Mouse (Mus musculus): ENCODE data around the gene Dscaml1. TPM values are rescaled to one million over a fixed set of nuclear protein-coding genes. Genes with fewer than 3 reads are reported as not detected.

Gene Dscaml1
- polyA plus RNA-seq, 1 experiment from 2014 or later, result 0.17 TPM

DNA sequence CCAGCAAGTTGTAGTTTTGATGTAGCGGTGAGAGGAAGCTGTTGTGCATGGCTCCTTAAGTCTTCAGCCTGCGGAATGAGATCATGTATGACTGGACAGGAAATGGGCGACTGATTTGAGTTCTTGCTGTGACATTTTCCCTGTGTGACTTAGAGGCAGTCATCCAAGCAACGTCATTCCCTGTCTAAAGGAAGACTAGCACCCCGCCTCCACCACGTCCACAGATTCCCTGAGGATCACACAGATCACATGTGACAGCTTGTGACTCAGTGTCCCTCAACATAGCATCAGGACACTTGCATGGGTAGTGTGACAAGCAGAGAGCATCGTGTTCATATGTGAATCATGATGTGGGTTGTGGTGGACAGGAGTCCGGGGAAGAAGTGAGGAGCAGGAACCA is 147.6 kb downstream of the Dscaml1 start:
- Histone ChIP-seq H3K27me3 (ENCODE audit: control insufficient read depth, insufficient read depth, low read length) (no peaks in the 10 kb centered on the region), H3K36me3 (ENCODE audit: control insufficient read depth, insufficient read depth, low read length) (no peaks in the 10 kb centered on the region), H3K4me2 (replicated peaks; ENCODE audit: low read depth) (no peak overlapping the region), H3K9me3 (ENCODE audit: control insufficient read depth, low read length) (no peaks in the 10 kb centered on the region), H3K27ac (replicated peaks) (no peak overlapping the region), H3K4me3 (ENCODE audit: low read depth, low read length) (no peak overlapping the region), H3K9ac (ENCODE audit: low read length) (no peak overlapping the region), H3K4me1 (replicated peaks; ENCODE audit: control insufficient read depth, insufficient read depth) (no peaks in the 10 kb centered on the region)
- no peak for DNase-seq (ENCODE audit: low spot score)
- 64% methylated on average over 8 of the region's 8 CpGs for WGBS
- no peak for ATAC-seq (ENCODE audit: low FRiP score, low TSS enrichment)
- TF ChIP-seq EP300 (optimal IDR thresholded peaks at IDR 0.05) (no peak), CTCF (IDR thresholded peaks at IDR 0.05; ENCODE audit: low read depth) (no peak)

GRCm38 (mm10) chr9:45580069-45580795 is 153.8 kb downstream of the Dscaml1 start:
- 65% methylated on average over 16 of the region's 16 CpGs for WGBS
- DNase-seq (ENCODE audit: low spot score), result no peak
- TF ChIP-seq EP300 (optimal IDR thresholded peaks at IDR 0.05) (no peak), CTCF (IDR thresholded peaks at IDR 0.05; ENCODE audit: low read depth) (no peak)
- Histone ChIP-seq H3K4me3 (ENCODE audit: low read depth, low read length) (no peak overlapping the region), H3K27ac (replicated peaks) (no peak overlapping the region), H3K9me3 (ENCODE audit: control insufficient read depth, low read length) (no peaks in the 10 kb centered on the region), H3K36me3 (ENCODE audit: control insufficient read depth, insufficient read depth, low read length) (no peaks in the 10 kb centered on the region), H3K9ac (ENCODE audit: low read length) (no peak overlapping the region), H3K27me3 (ENCODE audit: control insufficient read depth, insufficient read depth, low read length) (no peaks in the 10 kb centered on the region), H3K4me1 (replicated peaks; ENCODE audit: control insufficient read depth, insufficient read depth) (no peaks in the 10 kb centered on the region), H3K4me2 (replicated peaks; ENCODE audit: low read depth) (no peak overlapping the region)
- ATAC-seq (ENCODE audit: low FRiP score, low TSS enrichment), result no peak

- H3K4me3 ChIP-seq (ENCODE audit: low read depth, low read length), result no peak overlapping the region
- H3K4me1 ChIP-seq (replicated peaks; ENCODE audit: control insufficient read depth, insufficient read depth), result no peaks in the 10 kb centered on the region
- H3K9ac ChIP-seq (ENCODE audit: low read length), result no peak overlapping the region
- ATAC-seq (ENCODE audit: low FRiP score, low TSS enrichment), result no peak
- TF ChIP-seq EP300 (optimal IDR thresholded peaks at IDR 0.05) (no peak), CTCF (IDR thresholded peaks at IDR 0.05; ENCODE audit: low read depth) (no peak)
- DNase-seq (ENCODE audit: low spot score), result no peak
- 57% methylated on average over 9 of the region's 9 CpGs for WGBS
- no peak overlapping the region for H3K4me2 ChIP-seq (replicated peaks; ENCODE audit: low read depth)
- no peaks in the 10 kb centered on the region for H3K9me3 ChIP-seq (ENCODE audit: control insufficient read depth, low read length)
- H3K27ac ChIP-seq (replicated peaks), result no peak overlapping the region
- no peaks in the 10 kb centered on the region for H3K27me3 ChIP-seq (ENCODE audit: control insufficient read depth, insufficient read depth, low read length)
- H3K36me3 ChIP-seq (ENCODE audit: control insufficient read depth, insufficient read depth, low read length), result no peaks in the 10 kb centered on the region
Measured at GRCm38 (mm10) chr9:45586475-45586874, 160.0 kb downstream of the Dscaml1 start.

- 84% methylated on average over 7 of the region's 7 CpGs for WGBS
- no peak for TF ChIP-seq EP300 (optimal IDR thresholded peaks at IDR 0.05)
- no peak for TF ChIP-seq CTCF (IDR thresholded peaks at IDR 0.05; ENCODE audit: low read depth)
- no peak for DNase-seq (ENCODE audit: low spot score)
- ATAC-seq (ENCODE audit: low FRiP score, low TSS enrichment), result no peak
- Histone ChIP-seq H3K9ac (ENCODE audit: low read length) (no peak overlapping the region), H3K4me2 (replicated peaks; ENCODE audit: low read depth) (no peak overlapping the region), H3K4me3 (ENCODE audit: low read depth, low read length) (no peak overlapping the region), H3K36me3 (ENCODE audit: control insufficient read depth, insufficient read depth, low read length) (no peaks in the 10 kb centered on the region), H3K9me3 (ENCODE audit: control insufficient read depth, low read length) (no peaks in the 10 kb centered on the region), H3K4me1 (replicated peaks; ENCODE audit: control insufficient read depth, insufficient read depth) (no peaks in the 10 kb centered on the region), H3K27me3 (ENCODE audit: control insufficient read depth, insufficient read depth, low read length) (no peaks in the 10 kb centered on the region), H3K27ac (replicated peaks) (no peak overlapping the region)
Measured at GRCm38 (mm10) chr9:45587704-45588103, 161.3 kb downstream of the Dscaml1 start.

DNA sequence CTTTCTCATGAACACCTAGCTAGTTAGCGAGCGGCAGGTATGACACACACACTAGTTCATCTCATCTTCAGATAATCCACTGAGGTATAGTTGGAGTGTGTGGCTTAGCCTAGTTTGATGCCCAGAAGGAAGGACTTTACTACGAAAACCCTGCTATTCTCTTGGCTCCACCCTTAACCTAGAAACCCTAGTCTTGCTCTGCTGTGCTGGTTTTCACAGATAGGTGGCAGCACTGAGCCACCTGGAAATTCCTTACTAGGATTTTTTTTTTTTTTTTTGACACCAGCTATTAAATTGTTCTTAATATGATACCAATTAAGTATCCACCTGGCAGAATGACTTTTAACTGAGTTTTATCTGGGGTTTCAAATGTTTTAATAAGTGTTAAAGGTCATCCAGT is 163.4 kb downstream of the Dscaml1 start:
- no peak overlapping the region for H3K9ac ChIP-seq (ENCODE audit: low read length)
- ATAC-seq (ENCODE audit: low FRiP score, low TSS enrichment) (no peak), DNase-seq (ENCODE audit: low spot score) (peak; percentile 67)
- H3K4me2 ChIP-seq (replicated peaks; ENCODE audit: low read depth), result no peak overlapping the region
- no peaks in the 10 kb centered on the region for H3K27me3 ChIP-seq (ENCODE audit: control insufficient read depth, insufficient read depth, low read length)
- H3K4me3 ChIP-seq (ENCODE audit: low read depth, low read length), result no peak overlapping the region
- no peaks in the 10 kb centered on the region for H3K4me1 ChIP-seq (replicated peaks; ENCODE audit: control insufficient read depth, insufficient read depth)
- TF ChIP-seq EP300 (optimal IDR thresholded peaks at IDR 0.05) (no peak), CTCF (IDR thresholded peaks at IDR 0.05; ENCODE audit: low read depth) (peak; percentile 86)
- no peak overlapping the region for H3K27ac ChIP-seq (replicated peaks)
- no peaks in the 10 kb centered on the region for H3K36me3 ChIP-seq (ENCODE audit: control insufficient read depth, insufficient read depth, low read length)
- 75% methylated on average over 3 of the region's 3 CpGs for WGBS
- no peaks in the 10 kb centered on the region for H3K9me3 ChIP-seq (ENCODE audit: control insufficient read depth, low read length)

- Histone ChIP-seq H3K4me1 (replicated peaks; ENCODE audit: control insufficient read depth, insufficient read depth) (no peaks in the 10 kb centered on the region), H3K27me3 (ENCODE audit: control insufficient read depth, insufficient read depth, low read length) (no peaks in the 10 kb centered on the region), H3K27ac (replicated peaks) (no peak overlapping the region), H3K9ac (ENCODE audit: low read length) (no peak overlapping the region), H3K36me3 (ENCODE audit: control insufficient read depth, insufficient read depth, low read length) (no peaks in the 10 kb centered on the region), H3K4me2 (replicated peaks; ENCODE audit: low read depth) (no peak overlapping the region), H3K4me3 (ENCODE audit: low read depth, low read length) (no peak overlapping the region), H3K9me3 (ENCODE audit: control insufficient read depth, low read length) (no peaks in the 10 kb centered on the region)
- TF ChIP-seq EP300 (optimal IDR thresholded peaks at IDR 0.05) (no peak), CTCF (IDR thresholded peaks at IDR 0.05; ENCODE audit: low read depth) (no peak)
- 87% methylated on average over 2 of the region's 2 CpGs for whole genome bisulfite sequencing
- no peak for DNase-seq (ENCODE audit: low spot score)
- ATAC-seq (ENCODE audit: low FRiP score, low TSS enrichment), result no peak
Measured at GRCm38 (mm10) chr9:45591061-45591460, 164.6 kb downstream of the Dscaml1 start.
